Mouse (Mus musculus) cerebellum, adult 2 months (tissue): ENCODE measurements around the gene Peak1. TPM values are rescaled to one million over a fixed set of nuclear protein-coding genes. Genes with fewer than 3 reads are reported as not detected.

Experiments used
- DNase-seq, 2 experiments: peaks; one replicate each; pipeline ENCODE4 v3.0.0; 2021
- H3K27ac ChIP-seq: fragments of 200-500 bp; 2 replicates; pipeline ENCODE4 v1.5.1; 2012; ENCODE audit warnings: low read length, control low read depth, inconsistent platforms; ENCODE audit not compliant: insufficient read depth
- H3K27me3 ChIP-seq: fragments of 200-500 bp; 2 replicates; pipeline ENCODE4 v1.6.1; 2012; ENCODE audit warnings: inconsistent platforms, mild to moderate bottlenecking, low read length, moderate library complexity; ENCODE audit not compliant: control insufficient read depth, insufficient read depth
- H3K4me1 ChIP-seq: fragments of 200-500 bp; 2 replicates; pipeline ENCODE4 v1.6.1; 2011; ENCODE audit warnings: low read length; ENCODE audit not compliant: control insufficient read depth, insufficient read depth
- H3K4me3 ChIP-seq: fragments of 200-500 bp; replicated peaks from 2 replicates; pipeline ENCODE3; 2011; ENCODE audit warnings: mild to moderate bottlenecking, low read depth, low read length, control low read depth; ENCODE audit not compliant: insufficient read depth
- CTCF ChIP-seq: fragments of 200-500 bp; IDR thresholded peaks from 2 replicates; pipeline ENCODE4 v1.5.1; 2011; ENCODE audit warnings: low read depth, mild to moderate bottlenecking, control low read depth, low read length, moderate library complexity, borderline replicate concordance; ENCODE audit not compliant: insufficient read depth
- POLR2A ChIP-seq: fragments of 200-500 bp; IDR thresholded peaks from 2 replicates; pipeline ENCODE4 v1.6.1; 2011; ENCODE audit warnings: low read length, control low read depth, borderline replicate concordance; ENCODE audit not compliant: insufficient read depth
- WGBS: fragments of 180-500 bp; shearing (Covaris S2); methylation state at CpG from one replicate; pipeline ENCODE4 v1.1.7; 2018; 5-methylcytosine and 5-hydroxymethylcytosine counted together
- polyA plus RNA-seq: library from polyadenylated mRNA; depleted of rRNA; stranded (reverse); fragments of >200 nt; gene quantifications from 2 replicates; pipeline ENCODE4 v1.2.3, GENCODE M21; 2012; rRNA removed

Peak1 gene
- 29.8 and 32.2 TPM in 2 replicates for polyA plus RNA-seq

- peak within 1 kb of the TSS; percentile 85 for H3K27ac ChIP-seq
- H3K4me1 ChIP-seq = peaks cover 18% of the 10 kb centered on the region; the same call in 1 of the 2 replicates
- under 1% methylated on average over 58 of the region's 59 CpGs for WGBS
- DNase-seq = peak; percentile 100
- H3K4me3 ChIP-seq = peak within 1 kb of the TSS; percentile 98
- no peak for TF ChIP-seq CTCF
- TF ChIP-seq POLR2A = peak; percentile 70
- H3K27me3 ChIP-seq = no peaks in the 10 kb centered on the region
These were observed at the start of gene Peak1, which contains the start of gene Hmg20a for GRCm38 (mm10) chr9:56417948-56418737. Peak1 (minus strand) TSS chr9:56418067. Hmg20a (plus strand) TSS chr9:56418609.

- no peak for DNase-seq
- TF ChIP-seq CTCF = no peak
- TF ChIP-seq POLR2A = no peak
- 75% methylated on average over 4 of the region's 4 CpGs for WGBS
- no peaks in the 10 kb centered on the region for H3K27me3 ChIP-seq
- peaks cover 8% of the 10 kb centered on the region for H3K4me1 ChIP-seq
- no peak overlapping the region for H3K27ac ChIP-seq
- no peak overlapping the region for H3K4me3 ChIP-seq
These were observed 48.4 kb upstream of the Peak1 start for GRCm38 (mm10) chr9:56466251-56466650.

GRCm38 (mm10) chr9:56464863-56465654, 47.2 kb upstream of the Peak1 start:
- TF ChIP-seq POLR2A (no peak), CTCF (no peak)
- DNase-seq = no peak
- WGBS = 80% methylated on average over 23 of the region's 23 CpGs
- Histone ChIP-seq H3K4me3 (no peak overlapping the region), H3K27ac (no peak overlapping the region), H3K4me1 (peaks cover 3% of the 10 kb centered on the region), H3K27me3 (no peaks in the 10 kb centered on the region)

GRCm38 (mm10) chr9:56463686-56464515, 46.0 kb upstream of the Peak1 start:
- H3K4me3 ChIP-seq = no peak overlapping the region
- no peak overlapping the region for H3K27ac ChIP-seq
- no peak for TF ChIP-seq CTCF
- TF ChIP-seq POLR2A = no peak
- H3K27me3 ChIP-seq = no peaks in the 10 kb centered on the region
- peaks cover 3% of the 10 kb centered on the region for H3K4me1 ChIP-seq
- peak in 1 of 2 experiments; percentile 22 for DNase-seq
- WGBS = 78% methylated on average over 4 of the region's 4 CpGs

DNA sequence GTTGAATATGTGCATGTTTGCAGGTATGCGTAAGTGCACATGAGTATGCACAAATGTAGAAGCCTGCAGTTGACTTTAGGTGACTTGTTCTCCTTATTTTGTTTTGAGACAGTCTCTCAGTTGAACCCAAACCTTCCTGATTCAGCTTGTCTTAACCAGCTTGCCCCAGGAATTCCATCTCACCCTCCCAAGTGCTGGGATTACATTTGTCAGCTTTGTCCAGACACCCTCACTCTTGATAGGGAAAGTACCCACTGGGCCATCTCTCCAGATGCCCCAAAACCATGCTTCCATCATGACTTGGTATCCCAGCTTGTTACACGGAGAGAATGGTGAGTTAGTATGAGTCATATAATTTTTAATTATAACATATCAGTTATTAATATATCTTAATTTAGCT, 45.2 kb upstream of the Peak1 start:
- Histone ChIP-seq H3K27ac (no peak overlapping the region), H3K4me3 (no peak overlapping the region), H3K4me1 (peaks cover 3% of the 10 kb centered on the region), H3K27me3 (no peaks in the 10 kb centered on the region)
- no peak for TF ChIP-seq POLR2A
- 81% methylated on average over 2 of the region's 2 CpGs for WGBS
- no peak for DNase-seq

GRCm38 (mm10) chr9:56462606-56463005, 44.7 kb upstream of the Peak1 start:
- no peak overlapping the region for H3K4me3 ChIP-seq
- peak; percentile 34 to 44 for DNase-seq
- TF ChIP-seq POLR2A (no peak), CTCF (no peak)
- 10% methylated on average over 1 of the region's 1 CpGs for WGBS
- H3K27ac ChIP-seq = no peak overlapping the region
- H3K4me1 ChIP-seq = peaks cover 3% of the 10 kb centered on the region
- H3K27me3 ChIP-seq = no peaks in the 10 kb centered on the region

DNA sequence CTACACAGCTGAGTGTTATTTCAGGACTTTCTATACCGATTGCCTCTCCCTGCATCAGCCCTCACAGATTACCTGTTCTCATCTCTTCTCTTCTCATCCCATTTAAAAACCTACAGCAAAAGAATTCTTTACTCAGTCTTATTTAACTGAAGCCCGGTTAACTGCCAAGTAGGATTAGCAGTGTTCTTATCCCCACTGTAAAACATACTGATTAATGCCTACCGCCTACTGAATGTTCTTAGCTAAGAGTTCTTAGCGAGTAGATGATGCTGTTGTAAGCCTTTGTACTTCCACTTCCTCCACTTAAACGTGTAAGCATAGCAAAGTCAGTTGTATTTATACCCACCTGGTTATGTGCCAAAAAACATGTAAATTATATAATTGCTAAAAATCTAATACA, 43.1 kb upstream of the Peak1 start:
- 84% methylated on average over 5 of the region's 5 CpGs for WGBS
- H3K4me1 ChIP-seq = peaks cover 3% of the 10 kb centered on the region

More for the DNA sequence above, 43.1 kb upstream of the Peak1 start:
- H3K27me3 ChIP-seq = no peaks in the 10 kb centered on the region
- no peak for DNase-seq
- TF ChIP-seq CTCF (no peak), POLR2A (no peak)
- H3K4me3 ChIP-seq = no peak overlapping the region
- H3K27ac ChIP-seq = no peak overlapping the region
